10 mouse cellular contexts compared by ENCODE assay signal in genomic region chr2:43748287-43748983, GRCm38 (mm10). TPM values are rescaled to one million over a fixed set of nuclear protein-coding genes. Genes with fewer than 3 reads are reported as not detected.
DNase-seq lines count a peak whose midpoint lies in the region; ATAC-seq and TF ChIP-seq lines count a peak whose summit lies in the region.
"Had no signal": no experiment of that assay in that cellular context is flagged by ENCODE, and none has a peak within 500 bp of the region (broad histone marks: within the 10 kb centered on the region; RNA-seq: fewer than 3 reads in every experiment).

Arhgap15 (plus strand) TSS chr2:43748824.

- TF ChIP-seq EP300 in liver, embryonic 14.5 days (IDR thresholded peaks at IDR 0.05; ENCODE audit: low read depth), result no peak

- no peak within 1 kb of the TSS; the same call in 1 of the 2 replicates for H3K27ac ChIP-seq in liver, embryonic 14.5 days
- H3K27ac ChIP-seq: stomach, postnatal 0 days had no signal

- no peaks in the 10 kb centered on the region for H3K36me3 ChIP-seq in liver, embryonic 14.5 days (replicated peaks; ENCODE audit: control insufficient read depth, insufficient read depth, low read depth)
- no peaks in the 10 kb centered on the region for H3K36me3 ChIP-seq in splenic B cell, adult 2 months (ENCODE audit: control insufficient read depth, insufficient read depth, low read length, poor library complexity, severe bottlenecking)

- H3K9ac ChIP-seq in liver, embryonic 14.5 days (replicated peaks), result peak within 1 kb of the TSS; percentile 32

- no peaks in the 10 kb centered on the region for H3K9me3 ChIP-seq in liver, embryonic 14.5 days (ENCODE audit: control insufficient read depth, low read length)

- peak; percentile 70 for ATAC-seq in liver, embryonic 14.5 days (ENCODE audit: insufficient read depth)

- peaks cover 3 to 15% of the 10 kb centered on the region in 2 experiments; a peak in 3 of 4 replicates for H3K4me1 ChIP-seq in liver, embryonic 14.5 days (replicated peaks; ENCODE audit: control insufficient read depth in 2 of 2, insufficient read depth in 2 of 2, low read length in 1 of 2)

- H3K4me3 ChIP-seq in liver, embryonic 14.5 days (ENCODE audit: insufficient read depth in 1 of 2, low read depth in 2 of 2, low read length in 2 of 2), result peak within 1 kb of the TSS in 1 of 2 experiments; percentile 34; a peak in 2 of 4 replicates

- 15% methylated on average over 5 of the region's 5 CpGs for WGBS in liver, embryonic 14.5 days (ENCODE audit: insufficient replicate concordance)

- peak; percentile 36 for DNase-seq in lung, postnatal 25 days (ENCODE audit: low spot score)
- DNase-seq in lung, postnatal 14 days, result no peak
- peak; percentile 75 for DNase-seq in T-cell, adult 2 months (ENCODE audit: low spot score)
- DNase-seq in liver, embryonic 14.5 days (ENCODE audit: low read depth in 3 of 3, low spot score in 3 of 3), result peak in 2 of 3 experiments; percentile 22 to 30
- DNase-seq in splenic B cell, adult 2 months (ENCODE audit: low read depth, low spot score), result peak; percentile 81
- DNase-seq in right cerebral cortex, adult 2 months (ENCODE audit: low spot score in 2 of 2), result no peak
- DNase-seq in neural tube, embryonic 10.5 days (ENCODE audit: extremely low spot score, low spot score), result no peak
- DNase-seq in frontal cortex, postnatal 14 days (ENCODE audit: low spot score in 2 of 2), result no peak
- DNase-seq: kidney, adult 2 months had no signal

- no peak for TF ChIP-seq CTCF in liver, embryonic 14.5 days (IDR thresholded peaks at IDR 0.05; ENCODE audit: low read depth)

- no peaks in the 10 kb centered on the region for H3K27me3 ChIP-seq in liver, embryonic 14.5 days (ENCODE audit: control insufficient read depth, insufficient read depth, low read length)
- H3K27me3 ChIP-seq in splenic B cell, adult 2 months (ENCODE audit: control insufficient read depth, insufficient read depth, low read length, poor library complexity, severe bottlenecking), result no peaks in the 10 kb centered on the region

- H3K4me2 ChIP-seq in liver, embryonic 14.5 days (ENCODE audit: low read depth), result peak within 1 kb of the TSS; percentile 54

RNA-seq across cellular contexts. Expression of gene Arhgap15, which starts in this region (rescaled TPM):
- 1.4 and 2.5 TPM in 2 replicates for polyA plus RNA-seq in liver, embryonic 14.5 days (2012; rRNA removed)
- 4.3 and 5.6 TPM in 2 replicates for polyA plus RNA-seq in liver, embryonic 14.5 days (2014; fragmentation: Nextera tagmentation; extraction: Ambion mirVana)

Comparison
In these comparisons a context has a peak if more than half of its experiments do, and no peak if none do; other contexts are left out.
1. DNase-seq: peak in lung, postnatal 25 days (single experiment), T-cell, adult 2 months (single experiment), liver, embryonic 14.5 days (2 of 3) and splenic B cell, adult 2 months (single experiment); none in lung, postnatal 14 days (single experiment), right cerebral cortex, adult 2 months (0 of 2), neural tube, embryonic 10.5 days (single experiment) and frontal cortex, postnatal 14 days (0 of 2).